8 mouse cellular contexts compared by ENCODE assay signal in genomic region chr6:83185895-83186861, GRCm38 (mm10). TPM values are rescaled to one million over a fixed set of nuclear protein-coding genes. Genes with fewer than 3 reads are reported as not detected.
A peak's percentile ranks its signal among the peaks of the same experiment; 100 is the strongest.
DNase-seq lines count a peak whose midpoint lies in the region; ATAC-seq and TF ChIP-seq lines count a peak whose summit lies in the region.
"Had no signal": no experiment of that assay in that cellular context is flagged by ENCODE, and none has a peak within 500 bp of the region (broad histone marks: within the 10 kb centered on the region; RNA-seq: fewer than 3 reads in every experiment).

No protein-coding gene starts in this region.

- no peak for TF ChIP-seq CTCF in brain, embryonic 14.5 days (IDR thresholded peaks at IDR 0.05; ENCODE audit: borderline replicate concordance, extremely low read depth, insufficient read depth, insufficient read length)

- no peak for TF ChIP-seq POLR2A in brain, embryonic 14.5 days (IDR thresholded peaks at IDR 0.05; ENCODE audit: borderline replicate concordance, extremely low read depth, insufficient read depth, insufficient read length, poor library complexity, severe bottlenecking)

- peak; percentile 73 for ATAC-seq in megakaryocyte-erythroid progenitor cell, adult 5-6 weeks (replicated peaks; ENCODE audit: low FRiP score, low TSS enrichment, poor library complexity, severe bottlenecking)

- intact Hi-C loops in left cerebral cortex, postnatal 14 days (cut with DNase I), result no loop called here

- peak; percentile 96 for DNase-seq in brain, embryonic 14.5 days (ENCODE audit: low read depth)
- DNase-seq in embryo, embryonic 11 days, result peak; percentile 91
- peak; percentile 40 to 43 for DNase-seq in heart, adult 9 months (ENCODE audit: low spot score in 2 of 2)
- DNase-seq in kidney, adult 11 months, result peak; percentile 30
- DNase-seq in left cerebral cortex, postnatal 14 days (ENCODE audit: low spot score in 2 of 2), result peak; percentile 90 to 92
- DNase-seq in right cerebral cortex, postnatal 4 days, result peak; percentile 80

RNA-seq across cellular contexts. Expression of gene Dctn1, which starts 20.5 kb away (rescaled TPM):
- 217 and 252 TPM in 2 replicates for polyA plus RNA-seq in brain, embryonic 14.5 days (2012; rRNA removed)
- 100 to 1,000 TPM; 341 to 348 TPM for total RNA-seq in left cerebral cortex, postnatal 14 days (2021)
- 45.8 and 68.1 TPM in 2 replicates for total RNA-seq in megakaryocyte-erythroid progenitor cell, adult 5-6 weeks (2014; fragmentation: Nextera tagmentation)
- total RNA-seq in megakaryocyte-erythroid progenitor cell, adult 5-6 weeks (2017), result 30.5 and 42.4 TPM in 2 replicates

RNA-seq across cellular contexts. Expression of gene 1700003E16Rik, which starts 30.0 kb away (rescaled TPM):
- 2.9 and 4.1 TPM in 2 replicates for polyA plus RNA-seq in brain, embryonic 14.5 days (2012; rRNA removed)
- total RNA-seq in left cerebral cortex, postnatal 14 days (2021), result 10 to 100 TPM; 31.4 to 32.5 TPM
- 0.52 TPM in 1 of 2 replicates, not detected in the other for total RNA-seq in megakaryocyte-erythroid progenitor cell, adult 5-6 weeks (2014; fragmentation: Nextera tagmentation)
- not detected in 2 replicates for total RNA-seq in megakaryocyte-erythroid progenitor cell, adult 5-6 weeks (2017)

RNA-seq across cellular contexts. Expression of gene Wdr54, which starts 30.0 kb away (rescaled TPM):
- 21.2 and 31.4 TPM in 2 replicates for polyA plus RNA-seq in brain, embryonic 14.5 days (2012; rRNA removed)
- total RNA-seq in left cerebral cortex, postnatal 14 days (2021), result 10 to 100 TPM; 29.0 to 31.6 TPM
- 4.5 TPM in 1 of 2 replicates, not detected in the other for total RNA-seq in megakaryocyte-erythroid progenitor cell, adult 5-6 weeks (2014; fragmentation: Nextera tagmentation)
- total RNA-seq in megakaryocyte-erythroid progenitor cell, adult 5-6 weeks (2017), result not detected in 2 replicates

RNA-seq across cellular contexts. Expression of gene Slc4a5, which starts 33.5 kb away (rescaled TPM):
- polyA plus RNA-seq in brain, embryonic 14.5 days (2012; rRNA removed), result 2.1 and 7.0 TPM in 2 replicates
- 1 to 10 TPM; 1.1 TPM for total RNA-seq in left cerebral cortex, postnatal 14 days (2021)
- not detected in 2 replicates for total RNA-seq in megakaryocyte-erythroid progenitor cell, adult 5-6 weeks (2014; fragmentation: Nextera tagmentation)
- 0.91 TPM in 1 of 2 replicates, not detected in the other for total RNA-seq in megakaryocyte-erythroid progenitor cell, adult 5-6 weeks (2017)
- total RNA-seq: gastrocnemius, postnatal 36 days had no signal

RNA-seq across cellular contexts. Expression of gene Rtkn, which starts 50.9 kb away (rescaled TPM):
- 28.9 and 30.7 TPM in 2 replicates for polyA plus RNA-seq in brain, embryonic 14.5 days (2012; rRNA removed)
- total RNA-seq in left cerebral cortex, postnatal 14 days (2021), result 10 to 100 TPM; 55.2 to 62.4 TPM
- 0.49 TPM in 1 of 2 replicates, not detected in the other for total RNA-seq in megakaryocyte-erythroid progenitor cell, adult 5-6 weeks (2014; fragmentation: Nextera tagmentation)
- 0.42 TPM in 1 of 2 replicates, not detected in the other for total RNA-seq in megakaryocyte-erythroid progenitor cell, adult 5-6 weeks (2017)

Comparison
In these comparisons a context has a peak if more than half of its experiments do, and no peak if none do; other contexts are left out.
1. Peak in every context shown above with its lines: DNase-seq and ATAC-seq.
2. DNase-seq: peak in every context shown above with its lines; median percentile 96 in brain, embryonic 14.5 days; 91 in embryo, embryonic 11 days; 91 in left cerebral cortex, postnatal 14 days; 80 in right cerebral cortex, postnatal 4 days; 42 in heart, adult 9 months; 30 in kidney, adult 11 months.
3. RNA of gene Dctn1, which starts 20.5 kb away (total RNA-seq): 341 to 348 TPM in left cerebral cortex, postnatal 14 days; 30.5 to 68.1 TPM in megakaryocyte-erythroid progenitor cell, adult 5-6 weeks; every median in the first group is over 4 times any median in the second.
4. RNA of gene 1700003E16Rik, which starts 30.0 kb away (total RNA-seq): 31.4 to 32.5 TPM in left cerebral cortex, postnatal 14 days; 0.52 TPM in megakaryocyte-erythroid progenitor cell, adult 5-6 weeks; every median in the first group is over 10 times any median in the second.
5. RNA of gene Wdr54, which starts 30.0 kb away (total RNA-seq): 29.0 to 31.6 TPM in left cerebral cortex, postnatal 14 days; 4.5 TPM in megakaryocyte-erythroid progenitor cell, adult 5-6 weeks; every median in the first group is over 4 times any median in the second.